In genomic region chr2:165320531-165321150, GRCm38 (mm10) we compare ENCODE assay signal across 8 mouse cellular contexts. TPM values are rescaled to one million over a fixed set of nuclear protein-coding genes. Genes with fewer than 3 reads are reported as not detected.
DNase-seq lines count a peak whose midpoint lies in the region; ATAC-seq and TF ChIP-seq lines count a peak whose summit lies in the region.

No protein-coding gene starts in this region.

- no peak overlapping the region for H3K4me2 ChIP-seq in midbrain, embryonic 15.5 days

- H3K27me3 ChIP-seq in cerebellum, adult 2 months (ENCODE audit: control insufficient read depth, insufficient read depth, low read length) = no peaks in the 10 kb centered on the region
- H3K27me3 ChIP-seq in midbrain, embryonic 15.5 days (replicated peaks) = no peaks in the 10 kb centered on the region

- ATAC-seq in midbrain, embryonic 15.5 days (replicated peaks) = no peak

- no peak for TF ChIP-seq CTCF in cerebellum, adult 2 months (IDR thresholded peaks at IDR 0.05; ENCODE audit: borderline replicate concordance, insufficient read depth, low read depth, low read length)

- peak; percentile 74 for DNase-seq in layer of hippocampus, adult 9-11 months
- no peak for DNase-seq in layer of hippocampus, adult 9-10 months (ENCODE audit: low spot score)
- peak; percentile 65 to 72 for DNase-seq in cerebellum, adult 2 months
- DNase-seq in heart, adult 8-10 months (ENCODE audit: low spot score) = peak; percentile 76
- DNase-seq in left cerebral cortex, postnatal 14 days (ENCODE audit: low spot score in 2 of 2) = peak; percentile 39 to 52
- DNase-seq in thymus, postnatal 25 days = no peak
- no peak for DNase-seq in layer of hippocampus, adult 11-12 months (ENCODE audit: low spot score)

- no peaks in the 10 kb centered on the region for H3K36me3 ChIP-seq in midbrain, embryonic 15.5 days (replicated peaks)

- peak overlapping the region; percentile 74 for H3K27ac ChIP-seq in cerebellum, adult 2 months (ENCODE audit: insufficient read depth, low read length)
- peak overlapping the region; percentile 53 for H3K27ac ChIP-seq in midbrain, embryonic 15.5 days

- peaks cover 87% of the 10 kb centered on the region for H3K4me1 ChIP-seq in cerebellum, adult 2 months (ENCODE audit: control insufficient read depth, insufficient read depth, low read length)
- peaks cover 87% of the 10 kb centered on the region for H3K4me1 ChIP-seq in midbrain, embryonic 15.5 days

- no peak for TF ChIP-seq POLR2A in cerebellum, adult 2 months (IDR thresholded peaks at IDR 0.05; ENCODE audit: borderline replicate concordance, insufficient read depth, low read length)

- intact Hi-C loops in left cerebral cortex, postnatal 14 days (cut with DNase I) = no loop called here

- H3K9ac ChIP-seq in midbrain, embryonic 15.5 days = no peak overlapping the region

- no peak overlapping the region for H3K4me3 ChIP-seq in cerebellum, adult 2 months (replicated peaks; ENCODE audit: insufficient read depth, low read depth, low read length)
- no peak overlapping the region for H3K4me3 ChIP-seq in midbrain, embryonic 15.5 days

- WGBS in cerebellum, adult 2 months = 5% methylated on average over 12 of the region's 12 CpGs
- 65% methylated on average over 12 of the region's 12 CpGs for WGBS in midbrain, embryonic 15.5 days

- H3K9me3 ChIP-seq in midbrain, embryonic 15.5 days = no peaks in the 10 kb centered on the region

RNA-seq across cellular contexts. Expression of gene Elmo2, which starts 5.6 kb away (rescaled TPM):
- polyA plus RNA-seq in cerebellum, adult 2 months (2012; rRNA removed) = 187 and 208 TPM in 2 replicates
- total RNA-seq in heart, adult 8-10 months (2022) = 10 to 100 TPM; 13.7 to 16.4 (median 13.8) TPM
- total RNA-seq in left cerebral cortex, postnatal 14 days (2021) = 100 to 1,000 TPM; 137 to 156 TPM
- polyA plus RNA-seq in midbrain, embryonic 15.5 days (2015; fragmentation: Nextera tagmentation; extraction: Ambion mirVana) = 111 and 115 TPM in 2 replicates

RNA-seq across cellular contexts. Expression of gene Slc35c2, which starts 33.0 kb away (rescaled TPM):
- polyA plus RNA-seq in cerebellum, adult 2 months (2012; rRNA removed) = 78.2 and 84.0 TPM in 2 replicates
- total RNA-seq in heart, adult 8-10 months (2022) = 10 to 100 TPM; 17.9 to 22.1 (median 19.5) TPM
- total RNA-seq in left cerebral cortex, postnatal 14 days (2021) = 10 to 100 TPM; 52.1 to 55.1 TPM
- 72.8 and 74.1 TPM in 2 replicates for polyA plus RNA-seq in midbrain, embryonic 15.5 days (2015; fragmentation: Nextera tagmentation; extraction: Ambion mirVana)

RNA-seq across cellular contexts. Expression of gene Zfp663, which starts 47.9 kb away (rescaled TPM):
- polyA plus RNA-seq in cerebellum, adult 2 months (2012; rRNA removed) = not detected in 2 replicates
- not detected for total RNA-seq in heart, adult 8-10 months (2022)
- total RNA-seq in left cerebral cortex, postnatal 14 days (2021) = under 1 TPM in 1 of 2 experiments, not detected in 1; 0.51 TPM
- 8.5 and 10.9 TPM in 2 replicates for polyA plus RNA-seq in midbrain, embryonic 15.5 days (2015; fragmentation: Nextera tagmentation; extraction: Ambion mirVana)

Comparison
In these comparisons a context has a peak if more than half of its experiments do, and no peak if none do; other contexts are left out.
1. DNase-seq: peak in layer of hippocampus, adult 9-11 months (single experiment), cerebellum, adult 2 months (2 of 2), heart, adult 8-10 months (single experiment) and left cerebral cortex, postnatal 14 days (2 of 2); none in layer of hippocampus, adult 9-10 months (single experiment), thymus, postnatal 25 days (single experiment) and layer of hippocampus, adult 11-12 months (single experiment).
2. RNA of gene Elmo2, which starts 5.6 kb away (total RNA-seq): 137 to 156 TPM in left cerebral cortex, postnatal 14 days; 13.7 to 16.4 TPM in heart, adult 8-10 months; every median in the first group is over 4 times any median in the second.